Mouse (Mus musculus) lung, postnatal 14 days (tissue): Measurements from ENCODE around the gene Tmem274.
"Not testable (repeated sequence)": the region's sequence is repeated elsewhere in the genome, so short reads cannot be mapped to it uniquely, and the experiment has no call there.

ENCODE experiments used
- DNase-seq: peaks from one replicate; pipeline ENCODE4 v3.0.0; 2021

Tmem274 gene

GRCm38 (mm10) chr4:149477078-149477477 is at the start of gene Tmem274:
Gene Tmem274 (plus strand): TSS chr4:149477378.
- no peak for DNase-seq

- DNase-seq = no peak
Observed at GRCm38 (mm10) chr4:149429592-149429991, 47.6 kb upstream of the Tmem274 start.

- DNase-seq = not testable (repeated sequence)
Observed at GRCm38 (mm10) chr4:149431887-149432286, 45.3 kb upstream of the Tmem274 start.

GRCm38 (mm10) chr4:149440576-149440975 is 36.6 kb upstream of the Tmem274 start:
- no peak for DNase-seq

- no peak for DNase-seq
Observed at GRCm38 (mm10) chr4:149442436-149442835, 34.7 kb upstream of the Tmem274 start.

GRCm38 (mm10) chr4:149444465-149444864 is 32.7 kb upstream of the Tmem274 start:
- no peak for DNase-seq

- peak; percentile 92 for DNase-seq
Observed at GRCm38 (mm10) chr4:149444964-149445701, 32.0 kb upstream of the Tmem274 start.

- DNase-seq = peak; percentile 37
Observed at GRCm38 (mm10) chr4:149445868-149446267, 31.3 kb upstream of the Tmem274 start.

- DNase-seq = no peak
Observed at GRCm38 (mm10) chr4:149446309-149446708, 30.9 kb upstream of the Tmem274 start.

GRCm38 (mm10) chr4:149450636-149451035 is 26.5 kb upstream of the Tmem274 start:
- no peak for DNase-seq

GRCm38 (mm10) chr4:149453656-149454055 is 23.5 kb upstream of the Tmem274 start:
- DNase-seq = peak; percentile 44

- no peak for DNase-seq
Observed at GRCm38 (mm10) chr4:149454263-149454662, 22.9 kb upstream of the Tmem274 start.

- no peak for DNase-seq
Observed at GRCm38 (mm10) chr4:149454879-149455278, 22.3 kb upstream of the Tmem274 start, which contains the start of gene Rbp7. Gene Rbp7 (minus strand): TSS chr4:149454978.

- not testable (repeated sequence) for DNase-seq
Observed at GRCm38 (mm10) chr4:149457163-149457562, 20.0 kb upstream of the Tmem274 start.

GRCm38 (mm10) chr4:149457831-149458430 is 19.2 kb upstream of the Tmem274 start:
- peak; percentile 29 for DNase-seq

GRCm38 (mm10) chr4:149458526-149458925 is 18.7 kb upstream of the Tmem274 start:
- DNase-seq = no peak

GRCm38 (mm10) chr4:149459425-149459824 is 17.8 kb upstream of the Tmem274 start:
- DNase-seq = no peak

GRCm38 (mm10) chr4:149460475-149460874 is 16.7 kb upstream of the Tmem274 start:
- DNase-seq = not testable (repeated sequence)

GRCm38 (mm10) chr4:149461579-149462304 is 15.4 kb upstream of the Tmem274 start:
- DNase-seq = no peak

- no peak for DNase-seq
Observed at GRCm38 (mm10) chr4:149462305-149462971, 14.7 kb upstream of the Tmem274 start.

GRCm38 (mm10) chr4:149463435-149463950 is 13.7 kb upstream of the Tmem274 start:
- no peak for DNase-seq

GRCm38 (mm10) chr4:149469557-149469956 is 7.6 kb upstream of the Tmem274 start:
- no peak for DNase-seq

GRCm38 (mm10) chr4:149475096-149475495 is 2.1 kb upstream of the Tmem274 start:
- DNase-seq = no peak
